Mouse (Mus musculus) hematopoietic stem cell, adult 5-6 weeks (primary cell): ENCODE measurements around the gene Naa15. TPM values are rescaled to one million over a fixed set of nuclear protein-coding genes. Genes with fewer than 3 reads are reported as not detected.
"Not testable (repeated sequence)": the region's sequence is repeated elsewhere in the genome, so short reads cannot be mapped to it uniquely, and the experiment has no call there.

Source experiments
- ATAC-seq, 2 experiments: fragments of 125-278 bp in 1 of 2; replicated peaks in 1 of 2; 2 replicates each; pipeline ENCODE4 v1.8.0; 2016 to 2017; ENCODE audit warnings: inconsistent platforms in 2 of 2, mild to moderate bottlenecking in 2 of 2, moderate number of reproducible peaks in 2 of 2, low read depth in 1 of 2, moderate TSS enrichment in 1 of 2; ENCODE audit not compliant: low FRiP score in 2 of 2, poor library complexity in 2 of 2, severe bottlenecking in 2 of 2, insufficient read depth in 1 of 2, low TSS enrichment in 1 of 2
- total RNA-seq: library from RNA; stranded (forward); fragments of 172-1452, 232-1000 nt; gene quantifications from 2 replicates; pipeline ENCODE4 v1.2.3, GENCODE M21; 2017

The Naa15 gene
- total RNA-seq, 1 experiment from 2014 or later = 76.8 TPM

DNA sequence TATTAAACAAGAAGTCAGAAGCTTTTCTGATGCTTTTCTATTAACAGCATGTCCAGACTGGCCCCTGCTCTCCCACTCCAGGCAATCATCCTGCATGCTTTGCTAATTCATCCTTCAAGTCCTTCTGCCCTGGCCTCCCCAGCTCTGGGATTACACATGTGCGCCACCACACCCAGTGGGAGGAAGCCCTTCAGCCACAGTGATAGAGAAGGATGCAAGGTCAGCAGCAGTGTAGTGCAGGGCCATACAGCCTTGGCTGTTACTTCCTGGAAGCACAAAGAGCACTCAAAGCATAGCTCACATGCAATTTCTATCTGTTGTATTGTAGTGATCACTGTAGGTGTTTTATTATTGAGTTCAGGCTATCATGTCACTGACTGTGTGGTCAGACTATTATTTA lies 1.7 kb upstream of the Naa15 start:
- ATAC-seq = no peak

DNA sequence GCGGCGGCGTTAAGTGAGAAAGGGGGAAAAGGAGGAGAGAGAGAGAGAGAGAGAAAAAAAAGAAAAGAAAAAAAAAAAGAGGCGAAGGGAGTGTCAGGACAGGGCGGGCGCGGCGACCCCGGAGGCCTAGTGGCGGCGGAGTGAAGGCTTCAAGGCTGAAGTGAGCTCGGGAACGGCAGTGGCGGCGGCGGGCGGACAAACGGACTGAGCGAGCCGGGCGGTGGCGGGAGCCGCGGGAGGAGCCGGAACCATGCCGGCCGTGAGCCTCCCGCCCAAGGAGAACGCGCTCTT lies 1.1 kb downstream of the Naa15 start:
- ATAC-seq = peak; percentile 51; a peak in 2 of 4 replicates

DNA sequence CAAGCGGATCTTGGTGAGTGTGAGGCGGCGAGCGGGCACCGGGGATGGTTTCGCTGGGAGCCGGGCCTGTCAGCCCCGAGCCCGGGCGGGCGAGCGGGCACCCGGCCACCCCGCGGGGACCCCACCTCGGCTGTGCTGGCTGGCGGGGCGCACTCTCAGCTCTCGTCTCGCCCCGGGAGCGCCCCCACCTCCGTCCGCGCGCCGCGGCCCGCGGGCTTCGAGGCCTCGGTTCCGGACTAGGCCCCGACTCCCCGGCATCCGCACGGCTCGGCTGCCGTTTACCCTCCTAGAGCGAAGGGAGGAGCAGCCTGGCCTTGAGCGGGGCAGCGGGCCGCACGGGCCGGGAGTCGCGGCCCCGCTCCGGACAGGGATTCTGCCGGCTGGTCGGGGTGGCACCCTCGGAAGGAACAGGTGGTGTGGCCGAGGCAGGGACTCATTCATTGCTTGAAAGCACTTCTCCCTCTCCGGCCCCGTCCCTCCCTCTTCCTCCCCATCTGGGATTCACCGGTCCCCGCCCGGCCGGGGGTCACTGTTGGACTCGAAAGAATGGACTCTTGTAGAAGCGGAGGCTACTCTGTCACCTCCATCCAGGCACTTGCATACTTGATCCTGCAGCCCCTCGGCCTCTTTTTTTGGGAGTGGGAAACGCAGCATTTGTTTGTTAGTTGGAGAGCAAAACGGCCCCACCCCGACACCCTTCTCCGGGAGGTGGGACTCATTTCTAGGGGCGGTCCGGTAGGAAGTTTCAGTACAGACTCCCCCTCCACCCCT lies 1.6 kb downstream of the Naa15 start:
- peak in 1 of 2 experiments; percentile 24; a peak in 2 of 4 replicates for ATAC-seq

DNA sequence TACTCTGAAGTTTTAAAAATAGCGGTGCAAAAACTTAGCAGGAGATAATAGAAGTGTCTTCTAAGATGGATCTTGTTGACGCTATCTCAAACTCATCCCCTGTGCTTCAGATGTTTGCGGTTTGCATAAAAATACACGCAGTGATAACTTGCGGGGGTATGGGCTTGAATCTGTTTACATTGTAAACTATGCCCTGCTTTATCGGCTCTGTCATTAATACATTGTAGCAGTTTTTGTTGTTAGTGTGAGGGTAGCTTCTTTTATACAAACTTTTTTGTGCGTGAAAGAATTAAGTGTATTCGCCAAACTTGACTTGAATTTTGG lies 2.1 kb downstream of the Naa15 start:
- ATAC-seq = no peak

DNA sequence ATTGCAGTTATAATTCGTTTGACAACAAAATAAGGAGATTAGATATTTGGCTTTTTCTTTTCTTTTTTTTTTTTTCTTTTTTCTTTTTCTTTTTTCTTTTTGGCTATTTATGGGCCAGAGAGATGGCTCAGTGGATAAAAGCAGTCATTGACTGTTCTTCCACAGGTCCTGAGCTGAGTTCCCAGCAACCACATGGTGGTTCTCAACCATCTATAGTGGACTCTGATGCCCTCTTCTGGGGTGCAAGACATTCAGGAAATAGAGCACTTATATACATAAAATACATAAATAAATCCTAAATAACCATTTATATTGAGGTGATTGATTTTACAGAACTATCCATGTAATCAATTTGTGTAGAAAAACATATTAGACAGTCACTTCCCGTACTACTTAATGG lies 2.5 kb downstream of the Naa15 start:
- ATAC-seq = no peak

DNA sequence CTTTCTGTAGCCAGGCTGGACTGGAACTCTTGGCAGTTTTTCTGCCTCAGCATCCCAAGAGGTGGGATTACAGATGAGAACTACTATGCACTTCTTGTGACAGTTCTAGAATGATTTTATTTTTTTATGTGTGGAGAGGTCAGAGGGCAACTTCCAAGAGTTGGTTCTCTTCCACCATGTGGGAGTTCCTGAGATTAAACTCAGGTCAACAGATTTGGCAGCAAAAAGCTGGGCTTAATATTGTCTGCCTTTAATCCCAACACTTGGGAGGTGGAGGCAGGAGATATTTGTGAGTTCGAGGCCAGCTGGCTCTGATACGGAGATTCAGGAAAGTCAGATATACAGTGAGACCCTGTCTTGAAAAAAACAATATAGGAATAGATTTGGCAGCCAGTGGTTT lies 3.0 kb downstream of the Naa15 start:
- no peak for ATAC-seq

DNA sequence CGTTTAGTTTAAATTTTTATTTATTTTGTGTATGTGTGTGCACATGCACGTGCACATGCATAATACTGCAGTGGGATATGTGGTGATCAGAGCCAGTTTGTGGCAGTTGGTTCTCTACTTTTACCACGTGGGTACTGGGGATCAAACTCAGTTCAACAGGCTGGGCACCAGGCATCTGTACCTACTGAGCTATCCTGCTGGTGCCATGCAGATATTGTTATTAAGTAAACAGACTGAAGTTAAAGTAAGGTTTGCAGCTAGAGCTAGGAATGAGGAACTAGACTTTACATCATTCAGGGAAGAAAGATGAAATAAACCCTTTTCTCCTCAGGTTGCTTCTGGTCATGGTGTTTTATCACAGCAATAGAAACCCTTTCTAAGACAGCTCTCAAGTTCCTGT lies 7.0 kb downstream of the Naa15 start:
- ATAC-seq = peak in 1 of 2 experiments; percentile 51; a peak in 3 of 4 replicates

DNA sequence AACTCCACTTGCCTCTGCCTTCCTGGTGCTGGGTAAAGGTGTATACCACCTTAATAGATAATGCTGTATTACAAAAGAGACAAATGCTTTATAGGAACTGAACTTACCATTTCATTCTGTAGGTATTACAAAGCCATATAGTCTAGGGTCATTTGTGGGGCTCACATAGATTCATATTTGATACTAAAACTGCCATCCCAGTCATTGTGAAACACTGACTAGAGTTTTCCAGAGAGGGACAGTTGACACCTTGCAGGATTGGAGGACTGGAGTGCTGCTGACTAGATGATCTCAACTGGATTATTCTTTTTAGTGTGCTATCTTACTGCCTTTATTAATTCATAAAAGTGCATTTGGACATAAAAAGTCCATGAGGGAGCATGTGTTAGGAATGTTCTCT lies 10.4 kb downstream of the Naa15 start:
- ATAC-seq = no peak

DNA sequence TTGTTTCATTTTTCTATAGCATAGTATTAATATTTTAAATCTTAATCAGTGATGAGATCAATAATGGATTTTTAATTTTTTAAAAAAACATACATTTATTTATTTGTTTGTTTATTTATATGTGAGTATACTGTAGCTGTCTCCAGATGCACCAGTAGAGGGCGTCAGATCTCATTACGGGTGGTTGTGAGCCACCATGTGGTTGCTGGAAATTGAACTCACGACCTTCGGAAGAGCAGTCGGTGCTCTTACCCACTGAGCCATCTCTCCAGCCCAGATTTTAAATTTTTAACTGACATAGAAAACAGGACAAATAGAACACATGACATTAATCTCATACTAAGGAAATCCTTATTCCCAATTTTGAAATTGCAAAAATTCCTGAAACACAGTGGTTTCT lies 19.4 kb downstream of the Naa15 start:
- not testable (repeated sequence) for ATAC-seq

DNA sequence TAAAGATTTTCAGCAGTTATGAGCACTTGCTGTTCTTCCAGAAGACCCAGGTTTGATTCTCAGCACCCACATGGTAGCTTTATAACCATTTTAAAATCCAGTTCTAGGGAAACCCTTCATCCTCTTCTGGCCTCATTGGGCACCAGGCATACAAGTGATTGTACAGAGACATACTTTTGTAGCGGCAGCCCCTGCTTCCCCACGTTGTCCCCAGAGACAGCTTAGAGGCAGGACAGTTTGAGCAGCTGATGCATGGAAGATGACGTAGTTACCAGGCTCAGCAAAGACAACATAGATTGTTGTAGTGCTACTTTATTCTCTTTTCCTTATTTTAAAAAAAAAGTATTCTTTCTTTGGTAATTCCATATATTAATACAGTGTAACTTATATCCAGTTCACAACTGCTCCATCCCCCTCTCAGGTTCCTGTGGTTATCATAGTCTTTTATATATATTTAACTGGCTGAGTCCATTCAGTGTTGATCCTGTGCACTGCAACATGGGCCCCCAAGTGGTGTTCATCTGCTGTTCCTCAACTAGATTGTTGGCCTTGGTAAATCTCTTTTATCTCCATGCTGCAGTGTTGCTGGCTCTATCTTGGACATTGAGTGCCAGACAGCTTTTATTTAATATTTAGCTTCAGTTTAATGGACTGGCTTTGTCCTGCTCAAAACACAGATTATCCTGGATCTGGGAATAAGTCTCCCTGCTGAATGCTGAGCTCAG lies 20.1 kb downstream of the Naa15 start:
- ATAC-seq = no peak

DNA sequence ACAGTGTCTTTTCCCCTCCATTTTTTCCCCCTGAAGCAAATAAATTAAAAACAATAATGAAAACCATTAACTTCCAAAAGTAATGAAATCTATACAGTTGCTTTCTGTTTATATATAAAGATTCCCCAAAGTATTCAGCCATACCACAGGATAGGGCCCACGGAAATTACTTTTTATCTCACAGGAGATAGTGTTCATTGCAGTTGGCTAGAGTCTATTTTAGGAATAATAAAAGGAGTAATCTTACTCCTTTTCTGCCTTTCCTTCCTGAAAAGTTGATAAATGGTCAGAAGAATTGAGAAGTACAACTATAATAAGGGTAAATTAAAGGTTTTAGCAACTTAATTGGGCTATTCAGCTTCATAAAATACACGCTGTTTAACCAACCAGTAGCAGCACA lies 53.6 kb downstream of the Naa15 start:
- ATAC-seq = no peak

DNA sequence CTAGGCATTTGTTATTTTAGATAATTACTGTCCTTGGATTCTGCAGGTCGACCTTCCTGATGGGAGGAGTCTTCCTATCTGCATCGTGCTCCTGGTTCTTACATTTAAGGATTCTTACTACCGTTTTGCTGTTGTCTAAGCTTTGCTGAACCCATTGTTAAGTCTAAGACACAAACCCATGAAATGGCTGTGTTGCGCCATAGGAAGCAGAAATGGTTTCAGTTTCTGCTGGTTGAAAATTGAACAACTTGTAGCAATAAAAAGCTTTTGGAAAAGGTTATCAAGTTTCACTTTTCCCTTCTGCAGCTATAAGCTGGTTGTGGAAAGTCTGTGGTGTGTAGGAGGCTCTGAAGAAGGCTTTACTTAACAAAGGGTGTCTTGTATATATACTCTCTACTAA lies 60.8 kb downstream of the Naa15 start:
- ATAC-seq = no peak

DNA sequence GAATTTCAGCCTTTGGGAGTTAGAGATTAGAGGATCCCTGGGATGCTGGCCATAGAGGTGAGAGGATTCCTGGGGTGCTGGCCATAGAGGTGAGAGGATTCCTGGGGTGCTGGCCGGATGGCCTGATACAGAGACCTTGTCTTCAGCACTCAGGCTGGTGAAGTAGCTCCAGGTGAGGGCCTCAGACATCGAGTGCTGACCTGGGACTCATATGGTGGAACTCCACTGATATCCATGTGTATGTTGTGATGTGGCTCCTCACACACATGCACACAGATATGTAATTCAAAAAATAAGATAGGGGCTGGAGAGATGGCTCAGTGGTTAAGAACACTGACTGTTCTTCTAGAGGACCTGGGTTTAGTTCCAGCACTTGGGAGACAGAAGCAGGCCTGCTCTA lies 64.9 kb downstream of the Naa15 start:
- ATAC-seq = no peak

DNA sequence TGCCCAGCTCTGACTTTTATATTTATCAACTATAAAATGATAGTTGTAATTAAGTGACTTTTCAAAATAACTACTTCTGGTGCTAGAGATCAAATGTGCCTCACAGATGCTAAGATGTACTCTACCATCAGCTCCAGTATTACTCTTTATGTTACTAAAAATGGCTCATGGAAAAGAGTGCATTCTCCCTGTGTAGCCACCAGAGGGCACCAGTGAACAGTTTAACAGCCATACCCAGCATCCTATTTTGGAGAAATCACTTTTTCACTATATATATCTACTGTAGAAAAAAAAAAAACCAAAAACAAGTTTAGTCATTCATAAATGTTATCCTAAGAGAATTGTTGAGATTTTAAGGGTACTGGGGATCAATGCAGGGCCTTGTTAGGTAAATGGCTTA lies 66.1 kb downstream of the Naa15 start:
- ATAC-seq = peak in 1 of 2 experiments; percentile 33; a peak in 1 of 4 replicates

DNA sequence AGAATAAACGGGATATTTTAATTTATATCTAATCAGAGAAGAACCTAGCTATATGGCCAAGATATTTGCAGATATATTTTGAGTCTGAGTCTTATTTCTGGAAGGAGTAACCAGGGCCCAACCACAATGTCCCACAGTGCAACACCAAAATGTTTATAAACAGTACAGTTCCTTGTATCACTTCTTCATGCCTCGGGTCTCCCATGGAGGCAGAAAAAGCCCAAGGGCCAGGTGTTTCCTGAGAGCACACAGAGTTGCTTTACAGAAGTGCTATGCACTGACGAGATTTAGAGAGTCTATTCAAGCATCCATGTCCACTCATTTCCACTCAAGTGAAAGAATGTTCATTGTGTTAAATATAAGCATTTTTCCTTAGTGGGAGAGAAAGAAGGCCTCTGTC lies 66.9 kb downstream of the Naa15 start:
- no peak for ATAC-seq

DNA sequence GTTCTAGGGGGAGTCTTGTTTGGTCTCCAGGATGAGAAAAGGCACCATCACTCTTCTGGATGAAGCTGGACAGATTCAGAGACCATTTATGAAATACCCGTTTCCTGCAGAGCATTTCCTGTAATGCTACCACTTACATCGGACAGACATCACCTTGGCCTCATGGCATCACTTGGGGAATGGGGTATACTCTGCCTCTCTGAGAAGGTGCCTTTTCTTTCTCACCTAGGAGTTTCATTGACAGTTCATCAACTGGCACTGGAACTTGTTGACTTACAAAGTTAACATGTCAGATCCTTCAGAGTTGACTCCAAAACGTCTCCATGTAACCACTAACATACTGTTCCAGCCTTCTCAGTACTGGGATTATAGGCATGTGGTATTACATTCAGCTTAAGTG lies 67.8 kb downstream of the Naa15 start:
- no peak for ATAC-seq

DNA sequence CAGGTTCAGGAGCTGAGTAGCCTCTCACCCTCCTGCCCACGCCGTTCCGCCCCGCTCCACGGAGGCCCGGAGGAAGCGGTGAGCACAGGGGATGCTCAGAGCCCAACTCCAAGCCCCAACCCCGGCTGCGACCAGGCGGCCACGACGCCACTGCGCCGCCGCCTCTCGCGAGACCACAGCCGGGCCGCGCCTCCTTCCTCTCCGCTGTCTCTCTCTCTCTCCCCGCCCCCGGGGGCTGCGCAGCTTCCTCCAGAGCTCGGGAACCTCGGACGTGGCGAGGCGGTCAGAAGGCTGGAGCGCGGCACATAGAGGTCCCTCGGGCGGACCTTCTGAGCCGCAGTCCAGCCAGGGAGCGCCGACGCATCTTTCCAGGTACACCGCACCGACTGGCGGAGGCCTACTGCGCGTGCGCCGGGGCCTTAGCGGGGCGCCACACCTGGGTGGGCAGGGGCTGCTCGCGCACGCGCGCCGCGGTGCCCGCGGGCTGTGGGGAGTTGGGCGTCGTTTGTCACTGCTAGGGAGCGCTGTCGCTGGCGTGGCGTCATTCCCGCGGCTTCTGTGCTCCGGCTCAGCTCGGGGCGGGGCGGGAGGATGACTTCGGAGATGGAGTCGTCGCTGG lies 68.9 kb downstream of the Naa15 start, which contains the start of gene Rab33b:
Gene Rab33b (plus strand): TSS at position 180 of the 619 bp plus-strand sequence.
- peak; percentile 89 to 96 for ATAC-seq

DNA sequence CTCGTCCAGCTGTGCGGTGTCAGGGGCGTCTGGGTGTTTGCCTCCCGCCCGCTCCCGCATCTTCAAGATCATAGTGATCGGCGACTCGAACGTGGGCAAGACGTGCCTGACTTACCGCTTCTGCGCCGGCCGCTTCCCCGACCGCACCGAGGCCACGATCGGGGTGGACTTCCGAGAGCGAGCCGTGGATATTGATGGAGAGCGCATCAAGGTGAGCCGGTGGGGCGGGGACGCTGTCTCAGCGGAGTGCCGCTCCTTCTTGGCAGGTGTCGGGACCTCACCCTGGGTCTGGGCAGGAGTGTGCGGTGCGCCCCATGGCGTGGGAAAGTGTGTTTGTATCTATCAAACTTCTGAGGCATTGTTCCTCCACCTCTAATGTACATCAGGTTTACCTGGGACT lies 69.4 kb downstream of the Naa15 start:
- ATAC-seq = peak in 1 of 2 experiments; percentile 8; a peak in 2 of 4 replicates
